Mouse (Mus musculus): ENCODE results near the gene Pid1.

DNA sequence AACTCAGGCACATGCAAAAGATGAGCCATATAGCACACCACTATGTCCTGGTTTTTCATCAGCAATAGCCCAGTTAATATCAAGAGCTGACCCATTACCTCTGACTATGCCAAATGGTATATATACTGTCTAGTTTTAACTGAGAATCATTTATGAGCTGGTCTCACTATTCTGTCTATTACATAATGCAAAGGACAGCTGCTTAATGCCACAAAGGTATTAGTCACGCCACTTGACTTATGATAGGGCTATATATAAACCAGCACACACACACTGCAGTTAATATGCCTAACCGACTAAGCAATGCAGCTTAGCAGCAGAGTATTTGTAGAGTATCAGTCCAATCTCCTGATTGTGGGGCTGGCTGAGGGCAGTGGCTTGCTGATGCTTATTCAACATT is 270.7 kb downstream of the Pid1 start:
- TF ChIP-seq EP300 (IDR thresholded peaks at IDR 0.05; ENCODE audit: insufficient read depth, low read depth, low read length) (no peak), POLR2A (IDR thresholded peaks at IDR 0.05; ENCODE audit: insufficient read depth, low read length) (no peak), CTCF (IDR thresholded peaks at IDR 0.05; ENCODE audit: low read depth, low read length) (no peak)
